Mouse (Mus musculus) MEL (cell line): Measurements from ENCODE around the gene Ctbs. TPM values are rescaled to one million over a fixed set of nuclear protein-coding genes. Genes with fewer than 3 reads are reported as not detected.

Source experiments
- DNase-seq: peaks from one replicate; pipeline ENCODE4 v3.0.0; 2011; ENCODE audit warnings: low read depth, low spot score
- H3K27ac ChIP-seq: 2 replicates; pipeline ENCODE4 v1.5.1; 2012; ENCODE audit warnings: low read depth, mild to moderate bottlenecking, control low read depth, low read length, moderate library complexity; ENCODE audit not compliant: control insufficient read depth
- H3K27me3 ChIP-seq, 2 experiments: fragments of 150-350 bp in 1 of 2; sonication (generic) in 1 of 2; 2 replicates each; pipeline ENCODE4 v1.6.1; 2012; ENCODE audit warnings: low read length in 2 of 2, mild to moderate bottlenecking in 2 of 2, improper control_type of control experiment in 1 of 2, moderate library complexity in 1 of 2; ENCODE audit not compliant: insufficient read depth in 2 of 2, control insufficient read depth in 1 of 2
- H3K36me3 ChIP-seq, 2 experiments: 2 replicates each; pipeline ENCODE4 v1.6.1; 2012 to 2014; ENCODE audit warnings: low read length in 2 of 2, improper control_type of control experiment in 1 of 2, inconsistent platforms in 1 of 2, mild to moderate bottlenecking in 1 of 2; ENCODE audit not compliant: insufficient read depth in 2 of 2, control insufficient read depth in 1 of 2
- H3K4me1 ChIP-seq, 2 experiments: fragments of 150-350 bp in 1 of 2; sonication (generic) in 1 of 2; 2 replicates each; pipeline ENCODE4 v1.6.1; 2012; ENCODE audit warnings: low read length in 2 of 2, improper control_type of control experiment in 1 of 2, mild to moderate bottlenecking in 1 of 2; ENCODE audit not compliant: insufficient read depth in 2 of 2, control insufficient read depth in 1 of 2
- H3K4me3 ChIP-seq, 2 experiments: fragments of 150-350 bp in 1 of 2; sonication (generic) in 1 of 2; 2 replicates each; pipeline ENCODE4 v1.5.1; 2012; ENCODE audit warnings: low read depth in 2 of 2, low read length in 2 of 2, mild to moderate bottlenecking in 2 of 2, moderate library complexity in 2 of 2, control low read depth in 1 of 2, improper control_type of control experiment in 1 of 2; ENCODE audit not compliant: control insufficient read depth in 1 of 2, insufficient read depth in 1 of 2
- H3K79me2 ChIP-seq: 2 replicates; pipeline ENCODE4 v1.6.1; 2012; ENCODE audit warnings: mild to moderate bottlenecking, low read length, moderate library complexity; ENCODE audit not compliant: control insufficient read depth, poor library complexity, insufficient read depth
- H3K9ac ChIP-seq: 2 replicates; pipeline ENCODE4 v1.6.1; 2012; ENCODE audit warnings: low read depth, mild to moderate bottlenecking, control low read depth, low read length, moderate library complexity; ENCODE audit not compliant: control insufficient read depth, poor library complexity, severe bottlenecking
- H3K9me3 ChIP-seq: fragments of 150-350 bp; sonication (generic); replicated peaks from 2 replicates; pipeline ENCODE4 v1.6.1; 2012; ENCODE audit warnings: mild to moderate bottlenecking, low read length, improper control_type of control experiment, moderate library complexity; ENCODE audit not compliant: insufficient read depth
- E2F4 ChIP-seq: IDR thresholded peaks from 2 replicates; pipeline ENCODE4 v1.6.1; 2011; ENCODE audit warnings: low read depth, low read length, improper control_type of control experiment, borderline replicate concordance
- EP300 ChIP-seq, 2 experiments: IDR thresholded peaks; 2 replicates each; pipeline ENCODE4 v1.6.1; 2011; ENCODE audit warnings: improper control_type of control experiment in 2 of 2, low read length in 2 of 2, low read depth in 1 of 2, mild to moderate bottlenecking in 1 of 2
- ETS1 ChIP-seq: IDR thresholded peaks from 2 replicates; pipeline ENCODE4 v1.6.1; 2012; ENCODE audit warnings: low read depth, mild to moderate bottlenecking, inconsistent platforms, low read length, improper control_type of control experiment, moderate library complexity
- JUND ChIP-seq: IDR thresholded peaks from 2 replicates; pipeline ENCODE4 v1.6.1; 2011; ENCODE audit warnings: low read depth, mild to moderate bottlenecking, improper control_type of control experiment, low read length
- KAT2A ChIP-seq: conservative IDR thresholded peaks from 2 replicates; pipeline ENCODE4 v1.6.1; 2012; ENCODE audit warnings: low read depth, low read length, improper control_type of control experiment, inconsistent platforms
- MAZ ChIP-seq: IDR thresholded peaks from 2 replicates; pipeline ENCODE4 v1.6.1; 2012; ENCODE audit warnings: low read depth, mild to moderate bottlenecking, inconsistent platforms, low read length, improper control_type of control experiment
- MXI1 ChIP-seq: IDR thresholded peaks from 2 replicates; pipeline ENCODE4 v1.6.1; 2011; ENCODE audit warnings: mild to moderate bottlenecking, low read depth, low read length, improper control_type of control experiment
- MYC ChIP-seq: IDR thresholded peaks from 2 replicates; pipeline ENCODE4 v1.6.1; 2011; ENCODE audit warnings: low read depth, mild to moderate bottlenecking, low read length, improper control_type of control experiment, moderate library complexity
- NELFE ChIP-seq: IDR thresholded peaks from 2 replicates; pipeline ENCODE4 v1.6.1; 2011; ENCODE audit warnings: low read depth, low read length, improper control_type of control experiment
- POLR2AphosphoS2 ChIP-seq: IDR thresholded peaks from 2 replicates; pipeline ENCODE4 v1.6.1; 2011; ENCODE audit warnings: low read length, improper control_type of control experiment
- RCOR1 ChIP-seq: IDR thresholded peaks from 2 replicates; pipeline ENCODE4 v1.6.1; 2012; ENCODE audit warnings: low read depth, mild to moderate bottlenecking, inconsistent platforms, low read length, improper control_type of control experiment
- SMC3 ChIP-seq: IDR thresholded peaks from 2 replicates; pipeline ENCODE4 v1.6.1; 2011; ENCODE audit warnings: low read depth, low read length, improper control_type of control experiment
- TBP ChIP-seq: IDR thresholded peaks from 2 replicates; pipeline ENCODE4 v1.8.0; 2011; ENCODE audit warnings: low read depth, low read length, improper control_type of control experiment
- TCF12 ChIP-seq: IDR thresholded peaks from 2 replicates; pipeline ENCODE4 v1.6.1; 2014; ENCODE audit warnings: low read depth, mild to moderate bottlenecking, inconsistent platforms, low read length, improper control_type of control experiment, moderate library complexity
- UBTF ChIP-seq: IDR thresholded peaks from 2 replicates; pipeline ENCODE4 v1.6.1; 2012; ENCODE audit warnings: low read depth, mild to moderate bottlenecking, inconsistent platforms, low read length, improper control_type of control experiment, moderate library complexity, borderline replicate concordance; ENCODE audit not compliant: insufficient read depth
- USF1 ChIP-seq: IDR thresholded peaks from 2 replicates; pipeline ENCODE4 v1.6.1; 2014; ENCODE audit warnings: low read depth, mild to moderate bottlenecking, inconsistent platforms, low read length, improper control_type of control experiment, moderate library complexity
- ZC3H11A ChIP-seq: IDR thresholded peaks from 2 replicates; pipeline ENCODE4 v1.6.1; 2012; ENCODE audit warnings: low read depth, mild to moderate bottlenecking, inconsistent platforms, low read length, improper control_type of control experiment
- ZKSCAN1 ChIP-seq: IDR thresholded peaks from 2 replicates; pipeline ENCODE4 v1.6.1; 2012; ENCODE audit warnings: low read depth, mild to moderate bottlenecking, inconsistent platforms, low read length, improper control_type of control experiment, moderate library complexity
- polyA plus RNA-seq, 2 experiments: library from polyadenylated mRNA; stranded (reverse) in 1 of 2; unstranded in 1 of 2; fragments of >175 nt in 1 of 2; fragments of >200 nt in 1 of 2; gene quantifications; 2 replicates each; pipeline versions ENCODE4 v1.2.1 to v1.2.4; 2012; ENCODE audit warnings: low replicate concordance in 2 of 2, low read depth in 1 of 2; ENCODE audit not compliant: insufficient read length in 2 of 2, insufficient read depth in 1 of 2, missing spikeins in 1 of 2
- total RNA-seq: library from RNA; depleted of rRNA; stranded (reverse); fragments of 300-350 nt; gene quantifications from 2 replicates; pipeline ENCODE4 v1.2.3, GENCODE M21; 2012

The Ctbs gene
- total and polyA plus RNA-seq, 3 experiments = 3.2 to 5.1 TPM; not detected in 1

- Histone ChIP-seq H3K9ac (no peak overlapping the region), H3K4me3 (no peak overlapping the region), H3K36me3 (no peaks in the 10 kb centered on the region), H3K27ac (no peak overlapping the region), H3K9me3 (no peaks in the 10 kb centered on the region), H3K79me2 (no peaks in the 10 kb centered on the region), H3K4me1 (no peaks in the 10 kb centered on the region), H3K27me3 (no peaks in the 10 kb centered on the region)
- TF ChIP-seq TBP (no peak), NELFE (no peak), UBTF (no peak), ZC3H11A (no peak), JUND (no peak), SMC3 (no peak), ETS1 (no peak), MAZ (no peak), USF1 (no peak), MXI1 (no peak), MYC (no peak), RCOR1 (no peak), KAT2A (no peak)
- DNase-seq = no peak
Observed at GRCm38 (mm10) chr3:146469226-146469625, 19.6 kb downstream of the Ctbs start.

- Histone ChIP-seq H3K27ac (no peak overlapping the region), H3K36me3 (no peaks in the 10 kb centered on the region), H3K27me3 (no peaks in the 10 kb centered on the region), H3K9me3 (no peaks in the 10 kb centered on the region), H3K79me2 (no peaks in the 10 kb centered on the region), H3K4me1 (no peaks in the 10 kb centered on the region), H3K9ac (no peak overlapping the region), H3K4me3 (no peak overlapping the region)
- no peak for DNase-seq
- no peak for TF ChIP-seq UBTF
- no peak for TF ChIP-seq ZC3H11A
- no peak for TF ChIP-seq KAT2A
- TF ChIP-seq E2F4 = no peak
- no peak for TF ChIP-seq MXI1
- no peak for TF ChIP-seq SMC3
- TF ChIP-seq ZKSCAN1 = no peak
- TF ChIP-seq USF1 = no peak
- no peak for TF ChIP-seq RCOR1
- TF ChIP-seq POLR2AphosphoS2 = no peak
- no peak for TF ChIP-seq TCF12
- TF ChIP-seq EP300 (IDR thresholded peaks at IDR 0.05; ENCODE audit: low read depth in 1 of 2, low read length in 2 of 2) = no peak
Observed at GRCm38 (mm10) chr3:146472657-146473056, 23.1 kb downstream of the Ctbs start.
